Mouse (Mus musculus): Measurements from ENCODE around the gene Pfn1.

Gene Pfn1

GRCm38 (mm10) chr11:70654923-70655570 is 603 bp upstream of the Pfn1 start:
- peak; percentile 96 for DNase-seq (ENCODE audit: inconsistent ontology term)

DNA sequence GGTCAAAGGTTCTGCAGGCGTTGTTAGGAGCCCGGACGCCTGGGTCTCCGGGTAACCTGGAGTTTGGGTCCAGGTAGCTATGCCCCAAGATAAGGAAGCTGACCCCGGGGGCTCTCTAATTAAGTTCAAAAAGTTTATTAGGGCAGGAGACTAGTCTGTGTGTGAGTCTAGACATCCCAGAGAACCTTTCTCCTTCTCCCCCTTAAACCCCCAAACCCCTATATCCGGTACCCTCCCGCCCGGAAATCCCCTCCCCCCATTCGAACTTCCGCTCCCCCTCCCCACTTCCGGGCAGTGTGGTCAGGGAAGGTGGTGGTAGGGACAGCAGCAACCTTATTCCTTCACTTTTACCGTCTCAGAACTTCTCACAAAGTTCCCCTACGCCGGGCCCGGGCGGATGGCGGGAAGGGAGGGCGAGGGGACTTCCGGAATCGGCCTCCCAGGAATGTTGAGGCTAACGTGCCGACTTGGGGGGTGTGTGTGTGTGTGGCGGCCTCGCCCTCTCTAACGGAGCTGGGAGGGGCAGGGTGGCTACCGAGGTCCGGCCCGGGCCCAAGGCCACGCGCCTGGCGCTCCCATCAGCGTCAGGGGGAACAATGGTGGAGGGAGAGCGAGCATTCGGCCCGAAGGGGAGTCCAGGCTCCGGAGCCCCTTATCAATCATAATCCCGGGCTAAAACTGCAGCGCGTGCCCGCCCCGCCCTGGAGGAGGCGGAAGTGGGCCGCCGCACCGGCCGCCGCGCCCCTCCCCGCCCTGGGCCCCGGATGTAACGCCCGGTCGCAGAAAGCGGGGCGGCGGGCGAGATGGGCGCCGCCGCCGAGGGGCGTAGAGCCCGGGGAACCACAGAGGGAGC is 873 bp downstream of the Pfn1 start:
- peak; percentile 80 for DNase-seq (ENCODE audit: inconsistent ontology term)

DNA sequence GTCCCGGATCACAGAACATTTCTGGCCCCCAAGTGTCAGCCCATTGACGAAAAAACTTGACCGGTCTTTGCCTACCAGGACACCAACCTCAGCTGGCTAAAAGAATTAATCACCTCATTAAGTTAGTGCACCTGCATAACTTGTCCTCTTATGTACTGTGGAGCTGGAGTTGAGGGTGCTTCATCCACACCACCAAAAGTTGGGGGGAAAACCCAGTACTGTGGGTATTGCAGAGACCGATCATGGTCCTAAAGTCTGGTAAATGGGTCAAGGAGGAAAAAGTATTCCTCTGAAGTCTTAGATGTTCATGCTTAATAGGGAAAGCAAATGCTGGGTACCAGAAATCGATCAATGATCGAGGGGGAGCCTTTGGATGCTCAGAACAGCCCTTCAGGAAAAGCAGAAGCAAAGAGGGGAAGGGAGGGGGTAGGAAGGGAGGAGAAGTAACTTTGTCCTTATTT is 1.5 kb downstream of the Pfn1 start:
- no peak for DNase-seq (ENCODE audit: inconsistent ontology term)

DNA sequence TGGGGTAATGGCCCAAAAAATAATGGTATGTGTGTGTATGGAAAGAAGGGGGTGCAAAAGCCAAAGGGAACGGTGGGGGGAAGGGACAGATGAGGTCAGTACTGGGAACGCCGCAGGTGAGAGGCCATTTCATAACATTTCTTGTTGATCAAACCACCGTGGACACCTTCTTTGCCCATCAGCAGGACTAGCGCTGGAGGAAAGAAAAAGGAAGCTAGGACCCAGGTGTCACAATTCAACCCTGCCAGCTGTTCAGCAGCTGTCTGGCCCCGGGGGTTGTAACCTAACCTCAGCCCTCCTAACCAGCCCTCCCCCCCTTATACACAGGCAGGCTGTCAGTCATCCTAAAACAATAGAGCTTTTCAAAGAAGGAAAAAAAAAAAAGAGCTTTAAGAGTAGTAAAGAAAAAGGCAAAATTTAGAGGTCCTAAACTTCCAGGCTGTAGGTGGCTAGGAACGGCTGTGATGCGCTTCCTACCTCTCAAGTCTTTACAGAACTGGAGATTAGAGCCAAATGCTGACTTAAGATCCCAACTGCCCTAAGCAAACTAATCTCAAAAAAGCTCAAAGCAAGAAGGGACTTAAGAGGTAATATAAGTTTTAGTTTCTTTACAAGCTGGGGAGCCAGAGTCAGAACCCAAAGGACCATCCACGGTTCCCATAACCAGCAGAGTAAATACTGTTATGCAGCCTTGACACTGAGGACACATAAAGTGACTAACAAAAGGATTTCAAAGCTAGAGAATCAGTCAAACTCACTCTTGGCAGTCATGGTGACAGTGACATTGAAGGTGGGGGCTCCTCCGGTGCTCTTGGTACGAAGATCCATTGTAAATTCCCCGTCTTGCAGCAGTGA is 2.2 kb downstream of the Pfn1 start:
- no peak for DNase-seq (ENCODE audit: inconsistent ontology term)

DNA sequence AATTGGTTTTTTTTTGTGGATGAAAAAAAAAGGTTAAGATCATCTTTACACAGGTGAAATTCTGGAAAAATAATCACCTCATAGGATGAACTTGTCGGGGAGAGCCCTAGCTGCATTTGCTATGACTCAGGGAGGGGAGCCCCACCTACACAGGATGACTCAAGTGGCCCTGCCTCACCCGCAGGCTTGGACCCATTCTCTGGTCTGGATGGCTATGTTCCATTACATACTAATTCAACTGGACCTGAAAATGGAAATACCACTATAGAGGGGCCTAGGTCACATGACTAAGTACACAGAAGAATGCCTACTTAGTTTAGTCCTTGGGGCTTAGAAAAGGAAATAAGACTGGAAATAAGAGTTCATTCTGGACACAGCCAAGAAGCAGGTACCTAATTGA is 3.1 kb downstream of the Pfn1 start:
- peak; percentile 73 for DNase-seq (ENCODE audit: inconsistent ontology term)

GRCm38 (mm10) chr11:70650322-70651175 is 3.9 kb downstream of the Pfn1 start:
- DNase-seq (ENCODE audit: inconsistent ontology term) = no peak

GRCm38 (mm10) chr11:70649185-70649734 is 5.2 kb downstream of the Pfn1 start:
- DNase-seq (ENCODE audit: inconsistent ontology term) = no peak

DNA sequence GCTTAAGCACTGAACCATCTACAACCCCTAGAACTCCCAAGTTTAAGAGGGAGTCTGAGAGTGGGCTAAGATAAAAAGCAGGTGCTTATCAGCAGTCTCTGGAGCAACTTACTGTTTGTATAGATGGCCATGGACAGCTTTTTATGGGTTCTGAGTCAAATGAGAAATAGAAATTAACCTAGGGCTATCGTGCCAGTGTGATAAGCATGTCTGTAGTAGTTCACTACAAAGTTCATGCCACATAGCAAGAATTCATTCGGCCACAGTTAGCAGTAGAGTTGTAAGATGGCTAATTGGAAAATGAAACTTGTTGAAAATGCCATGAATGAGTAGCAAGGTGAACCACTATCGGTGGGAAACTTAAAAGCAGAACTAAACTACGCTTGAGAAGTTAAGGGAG is 5.9 kb downstream of the Pfn1 start:
- no peak for DNase-seq (ENCODE audit: inconsistent ontology term)

- DNase-seq (ENCODE audit: inconsistent ontology term) = peak; percentile 40
These were observed 6.6 kb downstream of the Pfn1 start for GRCm38 (mm10) chr11:70647716-70648420.

DNA sequence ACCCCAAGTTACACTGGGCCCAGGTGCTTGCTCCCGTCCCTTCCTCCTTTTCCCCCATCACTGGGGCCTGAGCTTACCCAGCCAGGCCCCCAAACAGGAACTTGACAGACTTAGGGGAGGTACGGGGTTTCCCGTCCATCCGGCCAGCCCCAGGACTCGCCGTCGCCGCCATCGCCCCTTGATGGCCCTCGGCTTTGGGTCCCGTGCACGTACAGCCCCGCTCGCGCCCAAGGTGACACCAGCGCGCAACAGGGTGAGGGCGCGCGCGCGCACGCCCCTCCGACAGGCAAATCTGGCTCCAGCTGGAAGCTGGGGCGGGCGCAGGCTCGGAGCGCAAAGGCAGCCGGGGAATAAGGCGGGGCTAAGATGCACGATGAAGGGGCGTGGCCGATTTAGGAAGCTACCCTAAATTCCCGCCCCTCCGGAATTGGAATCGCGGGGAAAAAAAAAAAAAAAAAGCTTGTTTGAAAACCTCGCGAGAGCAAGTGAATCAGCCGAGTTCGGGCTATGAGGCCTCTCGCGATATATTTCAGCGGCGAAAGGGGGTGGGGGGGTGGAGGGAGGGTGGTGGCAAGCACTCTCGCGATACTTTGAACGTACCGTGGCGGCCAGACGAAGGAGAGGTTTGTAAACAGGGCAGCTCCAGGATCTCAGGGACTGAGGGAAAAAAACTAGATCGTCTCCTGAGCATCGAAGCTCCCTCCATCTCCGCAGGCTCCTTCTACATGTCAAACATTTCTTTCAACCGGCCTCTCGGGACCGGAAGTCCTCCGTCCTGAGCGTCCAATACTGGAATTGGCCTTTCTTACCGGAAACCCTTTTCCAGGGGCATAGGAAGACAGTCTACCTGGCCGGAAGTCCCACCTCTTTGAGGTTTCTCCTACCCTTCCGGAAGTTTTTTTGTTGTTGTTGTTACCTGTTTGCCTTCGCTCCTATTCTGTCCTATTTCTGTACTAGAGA is 7.5 kb downstream of the Pfn1 start, which contains the start of the genes Rnf167 and Slc25a11:
Gene Rnf167 (plus strand): TSS at position 545 of the 960 bp plus-strand sequence.
Gene Slc25a11 (minus strand): TSS at position 789 of the 960 bp plus-strand sequence.
- DNase-seq (ENCODE audit: inconsistent ontology term) = peak; percentile 98

- no peak for DNase-seq (ENCODE audit: inconsistent ontology term)
These were observed 8.2 kb downstream of the Pfn1 start for GRCm38 (mm10) chr11:70646259-70646555.

- DNase-seq (ENCODE audit: inconsistent ontology term) = no peak
These were observed 8.8 kb downstream of the Pfn1 start for GRCm38 (mm10) chr11:70645461-70646258.

DNA sequence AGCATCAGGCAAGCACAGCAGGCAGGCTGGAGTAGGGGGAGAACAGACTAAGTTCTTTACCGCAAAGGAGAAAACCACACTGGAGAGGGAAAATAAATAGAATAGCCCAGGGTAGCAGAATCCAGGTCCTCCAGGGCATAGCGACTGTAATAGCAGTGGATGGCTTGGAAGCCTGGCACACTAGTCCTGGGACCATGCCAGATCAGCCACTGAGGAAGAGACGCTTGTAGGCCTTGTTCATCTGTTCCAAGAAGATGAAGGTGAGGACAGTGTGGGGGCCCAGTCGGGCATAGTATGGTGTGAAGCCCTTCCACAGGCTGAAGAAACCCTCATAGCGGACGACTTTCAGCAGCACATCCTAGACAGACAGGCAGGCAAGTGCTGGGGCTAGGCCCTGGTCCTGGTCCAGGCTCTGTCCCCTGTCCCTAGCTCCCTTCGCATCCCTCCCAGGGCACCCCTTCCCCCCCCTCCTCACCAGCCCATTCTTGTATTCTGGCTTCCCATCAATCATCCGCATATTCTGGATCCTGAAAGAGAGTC is 9.8 kb downstream of the Pfn1 start:
- no peak for DNase-seq (ENCODE audit: inconsistent ontology term)

GRCm38 (mm10) chr11:70643051-70643450 is 11.4 kb downstream of the Pfn1 start:
- no peak for DNase-seq (ENCODE audit: inconsistent ontology term)

DNA sequence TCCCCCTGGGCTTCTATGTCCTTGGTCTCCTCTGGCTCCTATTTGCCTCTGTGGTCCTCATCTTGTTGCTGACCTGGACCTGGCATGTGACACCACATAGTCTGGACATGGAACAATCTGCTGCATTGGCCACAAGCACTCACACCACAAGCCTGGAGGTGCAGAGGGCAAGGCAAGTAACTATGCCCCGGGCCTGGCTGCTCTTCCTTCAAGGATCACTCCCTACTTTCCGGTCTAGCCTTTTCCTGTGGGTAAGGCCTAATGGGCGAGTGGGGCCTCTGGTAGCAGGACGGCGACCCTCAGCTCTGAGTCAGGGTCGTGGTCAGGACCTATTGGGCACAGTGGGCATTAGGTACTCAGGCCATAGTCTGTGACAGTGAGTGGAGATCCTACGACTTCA is 13.2 kb downstream of the Pfn1 start:
- no peak for DNase-seq (ENCODE audit: inconsistent ontology term)

- no peak for DNase-seq (ENCODE audit: inconsistent ontology term)
These were observed 14.5 kb downstream of the Pfn1 start for GRCm38 (mm10) chr11:70639976-70640375.

DNA sequence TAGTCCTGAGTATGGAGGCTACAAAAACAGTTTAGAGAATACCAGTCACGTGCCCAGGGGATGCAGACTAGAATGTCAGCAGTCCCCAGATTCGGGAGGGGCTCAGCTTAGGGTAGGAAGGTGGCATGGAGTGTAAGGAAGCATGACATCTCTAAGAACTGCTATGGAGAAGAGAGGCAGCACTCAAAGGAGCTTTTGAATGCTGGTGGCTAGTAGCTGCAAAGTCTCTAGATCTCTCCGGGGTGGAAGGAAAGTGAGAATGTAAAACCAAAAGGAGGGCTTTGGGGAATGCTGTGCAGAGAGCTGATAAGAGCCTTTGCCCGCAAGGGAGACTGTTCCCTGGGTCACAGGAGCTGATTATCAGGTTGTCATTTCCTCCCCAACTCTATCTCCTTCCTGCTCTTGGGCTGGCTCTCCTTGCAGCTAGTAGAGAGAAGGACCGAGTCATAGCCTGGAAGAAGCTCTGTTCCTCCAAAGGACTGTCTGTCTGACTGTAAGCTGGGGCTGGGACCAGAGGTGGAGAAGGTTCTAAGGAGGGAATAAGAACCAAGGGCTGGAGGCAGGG is 15.6 kb downstream of the Pfn1 start, which contains the start of gene Gp1ba:
Gene Gp1ba (plus strand): TSS at position 409 of the 565 bp plus-strand sequence.
- DNase-seq (ENCODE audit: inconsistent ontology term) = no peak

DNA sequence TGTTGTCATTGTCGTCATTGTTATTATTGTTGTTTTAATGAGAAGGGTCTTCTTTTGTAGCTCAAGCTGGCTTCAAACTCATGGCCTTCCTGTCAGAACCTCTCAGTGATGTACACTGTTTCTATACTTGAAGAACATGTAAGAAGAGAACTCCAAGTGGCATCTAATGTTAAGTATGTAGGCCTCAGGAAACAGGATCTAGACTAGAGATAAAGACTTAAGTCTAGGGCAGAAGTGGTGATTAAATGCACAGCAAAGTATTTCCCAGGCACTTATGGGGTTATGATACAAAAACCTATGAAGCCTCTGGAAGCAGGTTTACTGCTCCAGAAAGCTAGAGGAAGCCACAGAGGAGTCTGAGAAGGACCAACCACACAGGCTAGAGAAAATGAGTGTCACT is 16.2 kb downstream of the Pfn1 start:
- no peak for DNase-seq (ENCODE audit: inconsistent ontology term)

All from Muller cell, postnatal 12 days (primary cell).